Mouse (Mus musculus): ENCODE results near the gene Spty2d1. TPM values are rescaled to one million over a fixed set of nuclear protein-coding genes. Genes with fewer than 3 reads are reported as not detected.
"Not testable (repeated sequence)": the region's sequence is repeated elsewhere in the genome, so short reads cannot be mapped to it uniquely, and the experiment has no call there.

The Spty2d1 gene
- polyA plus RNA-seq, 1 experiment: 3.8 TPM

GRCm38 (mm10) chr7:46997644-46998395, 10.4 kb downstream of the Spty2d1 start:
- 74% methylated on average over 21 of the region's 21 CpGs for WGBS
- DNase-seq (ENCODE audit: low read depth, low spot score): no peak

GRCm38 (mm10) chr7:46997008-46997407, 11.2 kb downstream of the Spty2d1 start:
- WGBS: 94% methylated on average over 4 of the region's 4 CpGs

GRCm38 (mm10) chr7:46995558-46995957, 12.7 kb downstream of the Spty2d1 start:
- DNase-seq (ENCODE audit: low read depth, low spot score): no peak
- 93% methylated on average over 3 of the region's 3 CpGs for WGBS

More at GRCm38 (mm10) chr7:46997008-46997407, 11.2 kb downstream of the Spty2d1 start:
- no peak for DNase-seq (ENCODE audit: low read depth, low spot score)

- DNase-seq (ENCODE audit: low read depth, low spot score): no peak
- WGBS: 82% methylated on average over 8 of the region's 8 CpGs
Measured at GRCm38 (mm10) chr7:46993079-46993478, 15.1 kb downstream of the Spty2d1 start.

- 81% methylated on average over 4 of the region's 4 CpGs for WGBS
Measured at GRCm38 (mm10) chr7:46989387-46989786, 18.8 kb downstream of the Spty2d1 start.

GRCm38 (mm10) chr7:46987073-46987472, 21.1 kb downstream of the Spty2d1 start:
- WGBS: 42% methylated on average over 2 of the region's 2 CpGs
- DNase-seq (ENCODE audit: low read depth, low spot score): no peak

More at GRCm38 (mm10) chr7:46989387-46989786, 18.8 kb downstream of the Spty2d1 start:
- not testable (repeated sequence) for DNase-seq (ENCODE audit: low read depth, low spot score)

- WGBS: 47% methylated on average over 5 of the region's 5 CpGs
- DNase-seq (ENCODE audit: low read depth, low spot score): no peak
Measured at GRCm38 (mm10) chr7:46986646-46987045, 21.6 kb downstream of the Spty2d1 start.

- 32% methylated on average over 8 of the region's 8 CpGs for WGBS
- DNase-seq (ENCODE audit: low read depth, low spot score): no peak
Measured at GRCm38 (mm10) chr7:46985718-46986505, 22.3 kb downstream of the Spty2d1 start.

- WGBS: 89% methylated on average over 3 of the region's 3 CpGs
- no peak for DNase-seq (ENCODE audit: low read depth, low spot score)
Measured at GRCm38 (mm10) chr7:46983280-46983679, 24.9 kb downstream of the Spty2d1 start, which contains the start of gene Gm9999. Gene Gm9999, plus strand, starts transcription at chr7:46983580.

GRCm38 (mm10) chr7:46975456-46975855, 32.8 kb downstream of the Spty2d1 start:
- whole genome bisulfite sequencing: 85% methylated on average over 11 of the region's 11 CpGs
- no peak for DNase-seq (ENCODE audit: low read depth, low spot score)

GRCm38 (mm10) chr7:46974648-46975047, 33.6 kb downstream of the Spty2d1 start:
- DNase-seq (ENCODE audit: low read depth, low spot score): no peak
- WGBS: 94% methylated on average over 4 of the region's 4 CpGs

- DNase-seq (ENCODE audit: low read depth, low spot score): no peak
- 90% methylated on average over 4 of the region's 4 CpGs for WGBS
Measured at GRCm38 (mm10) chr7:46969898-46970297, 38.3 kb downstream of the Spty2d1 start.

- no peak for DNase-seq (ENCODE audit: low read depth, low spot score)
- 80% methylated on average over 7 of the region's 7 CpGs for WGBS
Measured at GRCm38 (mm10) chr7:46964070-46964469, 44.1 kb downstream of the Spty2d1 start.

- WGBS: 0% methylated on average over 9 of the region's 9 CpGs
- peak; percentile 47 for DNase-seq (ENCODE audit: low read depth, low spot score)
Measured at GRCm38 (mm10) chr7:46962806-46963618, 45.2 kb downstream of the Spty2d1 start.

GRCm38 (mm10) chr7:46962132-46962531, 46.1 kb downstream of the Spty2d1 start:
- DNase-seq (ENCODE audit: low read depth, low spot score): no peak

- DNase-seq (ENCODE audit: low read depth, low spot score): no peak
Measured at GRCm38 (mm10) chr7:46960991-46961390, 47.2 kb downstream of the Spty2d1 start.

GRCm38 (mm10) chr7:46958853-46959252, 49.4 kb downstream of the Spty2d1 start:
- DNase-seq (ENCODE audit: low read depth, low spot score): no peak
- WGBS: 14% methylated on average over 9 of the region's 9 CpGs

More at GRCm38 (mm10) chr7:46960991-46961390, 47.2 kb downstream of the Spty2d1 start:
- WGBS: 7% methylated on average over 3 of the region's 3 CpGs

GRCm38 (mm10) chr7:46957831-46958691, 50.1 kb downstream of the Spty2d1 start, which contains the start of gene Uevld:
Gene Uevld, minus strand, starts transcription at chr7:46958527.
- WGBS: under 1% methylated on average over 51 of the region's 51 CpGs
- peak; percentile 89 for DNase-seq (ENCODE audit: low read depth, low spot score)

All from large intestine, adult 2 months (tissue).